Comparison of ENCODE assay signal across 16 mouse cellular contexts in the genomic region with DNA sequence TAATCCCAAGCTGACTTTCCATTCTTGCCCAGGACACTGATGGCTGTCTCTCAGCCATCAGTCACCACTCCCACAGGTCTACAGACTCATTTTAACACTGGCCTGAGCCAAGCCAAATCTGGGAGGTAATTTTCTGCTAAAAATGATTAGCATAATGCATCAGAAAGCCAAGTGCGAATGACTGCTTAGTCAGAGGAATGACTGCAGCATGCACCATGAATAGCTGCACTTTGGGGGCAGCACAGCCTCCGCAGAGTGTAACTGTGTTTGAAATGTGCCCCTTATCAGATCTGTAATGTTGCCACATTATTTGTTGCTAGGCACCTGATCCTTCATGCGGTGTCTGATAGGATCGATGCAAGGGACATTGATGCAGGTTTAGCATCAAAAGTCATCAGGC.
"Had no signal": no experiment of that assay in that cellular context is flagged by ENCODE, and none has a peak within 500 bp of the region (broad histone marks: within the 10 kb centered on the region; RNA-seq: fewer than 3 reads in every experiment).

No protein-coding gene starts in this region.

- H3K36me3 ChIP-seq: intestine, embryonic 15.5 days; kidney, embryonic 15.5 days; liver, embryonic 13.5 days; midbrain, embryonic 13.5 days; stomach, embryonic 15.5 days had no signal

- H3K4me3 ChIP-seq: intestine, embryonic 15.5 days; kidney, embryonic 15.5 days; left cerebral cortex, adult 2 months; liver, embryonic 13.5 days; midbrain, embryonic 13.5 days; stomach, embryonic 15.5 days had no signal

- H3K9ac ChIP-seq: intestine, embryonic 15.5 days; kidney, embryonic 15.5 days; liver, embryonic 13.5 days; midbrain, embryonic 13.5 days; stomach, embryonic 15.5 days had no signal

- H3K27ac ChIP-seq: intestine, embryonic 15.5 days; kidney, embryonic 15.5 days; left cerebral cortex, adult 2 months; liver, embryonic 13.5 days; macrophage; midbrain, embryonic 13.5 days; stomach, embryonic 15.5 days had no signal

- H3K4me1 ChIP-seq: intestine, embryonic 15.5 days; liver, embryonic 13.5 days; stomach, embryonic 15.5 days had no signal

- H3K4me2 ChIP-seq: intestine, embryonic 15.5 days; kidney, embryonic 15.5 days; liver, embryonic 13.5 days; midbrain, embryonic 13.5 days; stomach, embryonic 15.5 days had no signal

- H3K9me3 ChIP-seq: intestine, embryonic 15.5 days; kidney, embryonic 15.5 days; liver, embryonic 13.5 days; midbrain, embryonic 13.5 days; stomach, embryonic 15.5 days had no signal

- ATAC-seq: intestine, embryonic 15.5 days; midbrain, embryonic 13.5 days had no signal

- DNase-seq: kidney, adult 11 months; kidney, adult 8-10 months; kidney, postnatal 10 days; kidney, postnatal 36 days; liver, embryonic 13.5 days; lung, adult 2 months; lung, postnatal 14 days; right cerebral cortex, postnatal 14 days; spleen, adult 18-20 months; thymus, postnatal 25 days had no signal

- H3K27me3 ChIP-seq: intestine, embryonic 15.5 days; kidney, embryonic 15.5 days; liver, embryonic 13.5 days; midbrain, embryonic 13.5 days; stomach, embryonic 15.5 days had no signal
